Mouse (Mus musculus): Measurements from ENCODE around the gene Ppm1e. TPM values are rescaled to one million over a fixed set of nuclear protein-coding genes. Genes with fewer than 3 reads are reported as not detected.
"Not testable (repeated sequence)": the region's sequence is repeated elsewhere in the genome, so short reads cannot be mapped to it uniquely, and the experiment has no call there.

Gene Ppm1e
- total RNA-seq, 4 experiments from 2014 or later: 0.10 to 0.41 (median 0.31) TPM

DNA sequence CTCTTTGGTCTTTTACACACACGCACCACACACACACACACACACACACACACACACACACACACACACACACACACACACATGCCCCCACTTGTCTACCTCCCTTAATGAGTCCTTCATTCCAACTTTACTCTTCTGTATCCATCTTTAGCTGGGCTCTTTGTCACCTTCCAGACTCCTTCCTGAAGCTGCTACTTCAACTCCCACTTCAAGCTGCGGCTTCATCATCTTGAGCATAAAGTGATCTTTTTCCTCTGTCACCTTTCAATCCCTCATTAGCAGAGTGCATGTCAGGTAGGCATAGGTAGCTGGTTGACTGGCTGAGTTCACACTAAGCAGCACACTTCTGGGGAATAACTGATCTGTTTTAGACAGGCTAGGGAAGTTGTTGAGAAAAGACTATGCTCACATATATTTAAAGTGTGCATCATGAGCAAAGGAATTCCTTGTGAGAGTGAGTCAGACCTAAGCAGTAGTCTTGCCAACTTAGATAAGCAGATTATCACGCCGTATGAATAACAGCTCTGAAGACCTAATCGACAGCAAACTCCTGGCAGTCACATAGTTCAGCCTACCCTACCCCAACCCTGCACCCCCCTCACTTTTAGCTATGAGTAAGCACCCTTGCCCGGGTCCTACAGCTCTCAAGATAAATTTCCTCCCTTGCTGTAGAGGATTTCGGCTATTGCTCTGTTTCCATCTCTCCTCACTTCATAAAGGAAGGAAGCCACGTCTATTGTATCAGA, 49.3 kb downstream of the Ppm1e start:
- DNase-seq (ENCODE audit: low spot score in 2 of 2): no peak

DNA sequence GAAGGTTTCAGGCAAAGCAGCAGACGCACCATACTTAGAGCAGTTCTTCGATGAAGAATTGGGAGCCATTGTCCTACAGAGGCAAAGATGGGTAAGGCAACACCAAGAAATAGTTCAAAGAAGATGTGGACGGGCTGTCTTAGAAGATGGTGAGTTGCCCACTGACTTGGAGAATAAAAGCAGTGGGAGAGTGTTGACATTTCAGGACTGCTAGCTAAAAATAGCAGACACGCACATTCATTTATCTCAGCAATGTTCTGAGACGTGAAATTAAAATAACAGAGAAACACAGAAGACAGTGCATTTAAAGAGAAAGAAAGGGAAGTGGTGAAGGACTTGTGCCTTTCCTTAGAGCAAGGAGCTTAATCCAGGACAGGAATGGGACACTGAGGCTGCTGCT, 59.8 kb downstream of the Ppm1e start:
- DNase-seq (ENCODE audit: low spot score in 2 of 2): no peak

DNA sequence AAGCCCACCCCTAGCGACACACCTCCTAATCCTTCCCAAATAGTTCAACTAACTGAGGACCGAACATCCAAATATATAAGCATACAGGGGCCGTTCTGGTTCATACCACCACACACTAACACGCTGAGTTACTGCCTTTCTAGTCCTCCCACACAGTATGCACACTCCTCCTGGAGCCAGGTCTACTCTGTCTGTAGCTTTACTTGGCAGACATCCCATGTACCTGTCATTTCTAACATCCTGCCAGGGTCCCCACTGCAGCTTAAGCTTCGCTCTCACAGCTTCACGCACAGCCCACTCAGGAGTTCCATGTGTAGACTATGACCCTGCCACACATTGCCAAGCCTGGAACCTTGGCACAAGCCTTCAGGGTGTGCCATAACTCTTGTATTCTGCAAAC, 62.4 kb downstream of the Ppm1e start:
- no peak for DNase-seq (ENCODE audit: low spot score in 2 of 2)

DNA sequence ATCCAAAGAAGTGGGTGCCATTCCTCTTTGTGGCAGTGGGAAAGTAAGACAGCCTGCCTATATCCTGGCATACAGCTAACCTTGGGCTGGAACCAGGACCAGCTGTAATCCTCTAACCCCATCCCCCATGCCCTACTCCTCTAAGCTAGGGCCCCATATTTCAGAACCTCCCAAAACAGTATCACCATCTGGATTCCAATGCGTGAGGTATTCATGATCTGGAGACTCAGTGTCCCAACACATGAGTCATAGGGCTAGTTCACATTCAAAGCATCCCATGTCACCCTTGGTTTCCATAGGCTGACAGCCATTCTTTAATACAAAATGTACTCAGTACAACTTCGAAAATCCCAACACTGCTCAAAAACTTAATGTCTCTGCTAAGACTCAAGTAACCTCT, 63.2 kb downstream of the Ppm1e start:
- DNase-seq (ENCODE audit: low spot score in 2 of 2): no peak

DNA sequence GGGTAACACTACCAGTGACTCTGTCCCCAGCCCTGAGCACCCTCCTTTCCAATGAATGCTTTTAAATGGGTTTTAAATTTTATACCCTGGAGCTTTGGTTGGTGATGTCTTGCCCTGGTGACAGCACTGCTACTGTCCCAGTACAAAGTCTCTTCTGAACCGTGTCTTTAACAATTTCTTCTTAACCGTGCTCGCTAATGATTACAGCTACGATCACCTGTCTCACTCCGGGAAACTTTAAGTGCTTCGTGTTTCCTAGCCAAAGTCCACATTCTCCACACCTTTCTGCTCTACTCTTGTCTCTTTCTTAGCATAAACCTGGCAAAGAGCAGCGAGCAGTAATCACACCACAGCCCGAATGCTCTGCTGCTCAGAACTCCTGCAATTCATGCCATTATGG, 69.5 kb downstream of the Ppm1e start:
- DNase-seq (ENCODE audit: low spot score in 2 of 2): no peak

DNA sequence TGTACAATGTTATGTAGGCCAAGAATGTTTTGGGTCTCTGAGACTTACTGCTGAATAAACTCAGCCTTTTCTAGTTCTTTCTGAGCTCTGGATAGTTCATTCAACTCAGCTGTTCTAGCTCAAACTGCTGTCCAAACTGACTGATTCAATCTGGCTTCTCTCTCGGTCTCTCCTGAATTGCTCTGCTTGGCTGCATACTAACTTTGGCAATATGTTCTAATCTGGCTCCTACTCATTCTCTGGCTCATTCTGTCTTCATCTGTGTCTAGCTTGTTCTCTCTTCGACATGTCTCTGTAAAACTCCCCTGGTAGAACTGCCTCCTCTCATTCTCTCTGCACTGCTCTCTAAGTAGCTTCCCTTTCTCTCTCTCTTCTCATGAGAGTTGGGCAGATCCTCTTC, 72.6 kb downstream of the Ppm1e start:
- no peak for DNase-seq (ENCODE audit: low spot score in 2 of 2)

DNA sequence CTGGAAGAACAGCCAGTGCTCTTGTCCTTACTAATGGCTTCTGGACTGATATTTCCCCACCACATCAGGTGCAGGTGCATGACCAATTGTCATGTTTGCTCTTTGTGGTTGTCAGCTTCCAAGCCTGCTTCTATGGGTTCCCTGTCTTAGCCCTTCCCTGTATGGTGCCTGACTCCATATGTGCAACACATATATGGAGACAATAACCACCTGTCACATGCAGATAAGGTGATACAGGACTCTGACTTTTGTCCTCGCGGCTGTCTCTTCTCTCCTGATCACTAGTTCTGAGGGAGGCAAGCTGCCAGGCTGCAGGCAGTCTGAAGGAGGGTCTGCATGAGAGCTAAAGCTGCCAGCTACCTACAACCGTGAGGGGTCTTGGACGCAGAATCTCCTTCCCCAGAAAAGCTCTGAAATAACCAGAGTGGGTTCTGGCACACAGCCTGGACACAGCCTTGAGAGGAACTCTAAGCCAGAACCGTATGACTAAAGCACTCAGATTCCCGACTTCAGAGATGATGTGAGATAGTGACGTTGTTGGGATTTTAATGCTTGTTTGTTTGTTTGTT, 76.8 kb downstream of the Ppm1e start:
- no peak for DNase-seq (ENCODE audit: low spot score in 2 of 2)

DNA sequence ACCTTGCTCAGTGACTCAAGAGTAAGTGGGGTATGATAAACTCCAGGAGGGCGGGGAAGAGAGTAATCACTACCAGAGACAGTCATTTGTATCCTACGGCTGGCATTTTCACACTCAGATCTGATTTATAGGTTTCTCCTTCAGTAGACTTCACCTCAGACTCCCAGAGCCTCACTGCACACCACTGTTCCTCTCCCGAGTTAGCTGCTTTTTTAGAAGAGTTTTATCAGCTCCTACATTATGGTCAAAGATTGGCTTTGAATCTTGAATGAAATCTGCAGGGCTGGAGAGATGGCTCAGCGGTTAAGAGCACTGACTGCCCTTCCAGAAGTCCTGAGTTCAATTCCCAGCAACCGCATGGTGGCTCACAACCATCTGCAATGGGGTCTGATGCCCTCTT, 79.4 kb downstream of the Ppm1e start:
- DNase-seq (ENCODE audit: low spot score in 2 of 2): no peak

DNA sequence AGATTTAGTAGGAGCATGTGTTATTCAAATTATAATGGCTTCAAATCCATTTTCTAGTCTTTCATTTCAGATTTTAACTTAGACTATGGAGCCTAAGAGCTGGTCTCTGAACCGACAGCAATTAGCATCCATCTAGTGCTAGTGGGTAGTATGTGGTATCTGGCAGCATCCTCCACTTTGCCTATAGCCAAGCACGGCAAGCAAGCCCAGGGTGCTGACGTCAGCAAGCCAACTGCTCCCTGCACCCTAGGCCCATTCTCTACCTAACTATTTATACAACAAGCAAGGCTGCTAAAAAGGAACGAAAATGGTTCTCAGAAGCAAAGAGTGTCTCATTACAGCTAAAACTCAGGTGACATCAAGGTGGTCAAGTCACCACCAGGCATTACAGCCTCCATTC, 80.0 kb downstream of the Ppm1e start:
- no peak for DNase-seq (ENCODE audit: low spot score in 2 of 2)

DNA sequence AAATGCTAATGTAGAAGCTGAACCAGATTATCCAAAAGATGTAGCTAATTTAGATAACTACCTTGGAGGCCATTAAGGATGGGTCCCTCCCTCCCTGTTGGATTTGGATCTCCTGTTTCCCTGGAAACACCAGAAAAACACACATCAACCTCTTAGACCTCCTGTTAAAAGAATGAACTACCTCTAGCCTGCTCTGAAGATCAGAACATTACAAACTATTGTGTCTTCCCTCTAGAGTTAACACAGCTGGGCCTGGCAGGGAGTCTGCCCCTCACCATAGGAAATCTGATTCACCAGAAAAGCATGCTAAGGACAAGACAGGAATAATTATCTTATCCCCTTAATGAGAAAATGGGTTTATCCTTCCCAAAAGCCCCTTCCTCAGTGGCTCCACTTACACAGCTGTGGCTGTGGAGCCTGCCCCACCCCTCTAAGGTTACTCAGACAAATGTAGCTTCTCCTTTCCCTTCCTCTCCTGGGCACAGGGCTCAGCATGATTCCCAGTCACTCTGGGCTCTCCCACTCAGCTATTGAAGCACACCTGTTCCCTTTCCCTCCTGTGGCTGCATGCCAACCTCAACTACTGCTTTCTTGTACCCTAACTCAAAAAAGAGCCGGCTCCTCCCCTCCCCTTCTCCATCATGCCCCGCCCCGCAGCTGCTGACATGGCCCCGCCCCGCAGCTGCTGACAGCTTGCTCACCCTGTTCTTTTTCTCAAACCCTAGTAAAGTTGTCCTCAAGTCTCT, 82.4 kb downstream of the Ppm1e start:
- no peak for DNase-seq (ENCODE audit: low spot score in 2 of 2)

DNA sequence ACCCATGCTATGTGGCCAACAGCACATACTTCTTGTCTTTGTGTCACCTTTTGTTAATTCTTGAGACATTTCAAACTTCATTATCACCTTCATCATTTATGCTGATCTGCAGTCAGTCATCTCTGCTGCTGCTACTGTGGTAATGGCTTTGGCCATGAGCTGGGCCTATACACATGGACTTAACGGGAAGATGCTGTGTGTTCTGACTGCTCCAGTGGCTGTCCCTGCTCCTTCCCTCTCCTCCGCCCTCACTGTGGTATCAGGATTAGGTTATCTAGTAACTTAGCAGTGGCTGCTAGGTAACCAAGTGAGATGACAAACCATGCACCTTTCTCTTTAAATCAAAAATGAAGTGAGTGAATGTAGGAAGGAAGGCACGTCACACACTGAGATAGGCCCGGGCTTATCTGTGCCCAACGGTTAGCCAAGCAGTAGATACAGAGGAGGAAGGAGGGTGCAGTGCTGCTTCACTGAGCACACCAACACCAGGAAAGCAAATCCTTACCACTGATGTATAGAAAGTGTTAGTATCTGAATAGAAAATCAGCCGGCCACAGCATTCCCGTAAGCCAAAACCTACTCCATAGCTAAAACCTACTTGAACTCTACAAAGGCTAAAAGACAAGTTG, 83.3 kb downstream of the Ppm1e start:
- no peak for DNase-seq (ENCODE audit: low spot score in 2 of 2)

DNA sequence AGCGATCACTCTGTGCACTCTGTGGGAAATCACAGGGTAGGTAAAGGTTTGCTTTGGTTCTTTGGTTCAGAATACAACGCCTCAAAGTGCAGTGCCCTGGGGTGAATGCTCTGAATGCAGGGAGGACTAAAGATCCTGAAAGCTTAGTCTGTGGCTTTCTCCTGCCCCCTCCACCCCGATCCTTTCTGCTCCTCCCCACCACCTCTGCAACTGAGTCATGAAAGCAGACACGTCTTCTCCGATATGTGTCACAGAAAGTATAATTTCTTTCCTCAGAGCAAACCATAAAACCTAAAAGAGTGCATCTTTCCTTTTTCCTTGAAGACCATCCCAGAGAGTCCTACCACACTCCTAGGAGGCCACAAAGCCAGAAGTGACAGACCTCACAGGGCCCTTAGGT, 86.1 kb downstream of the Ppm1e start:
- no peak for DNase-seq (ENCODE audit: low spot score in 2 of 2)

DNA sequence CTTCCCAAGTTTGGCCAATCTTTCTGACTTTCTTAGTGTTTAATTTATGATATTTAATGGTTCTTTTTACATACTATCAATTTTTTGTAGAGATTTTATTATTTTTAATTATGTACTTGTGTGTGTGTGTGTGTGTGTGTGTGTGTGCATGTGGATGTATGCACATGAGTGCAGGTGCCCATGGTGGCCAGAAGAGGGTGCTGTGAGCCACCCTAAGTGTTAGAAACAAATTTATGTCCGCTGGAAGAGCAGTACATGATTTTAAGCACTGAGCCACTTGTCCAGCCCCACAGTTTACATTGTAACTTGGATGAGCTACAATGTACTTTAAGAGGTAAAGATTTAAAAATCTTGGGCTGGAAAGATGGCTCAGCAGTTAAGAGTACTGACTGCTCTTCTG, 87.3 kb downstream of the Ppm1e start:
- DNase-seq (ENCODE audit: low spot score in 2 of 2): no peak

DNA sequence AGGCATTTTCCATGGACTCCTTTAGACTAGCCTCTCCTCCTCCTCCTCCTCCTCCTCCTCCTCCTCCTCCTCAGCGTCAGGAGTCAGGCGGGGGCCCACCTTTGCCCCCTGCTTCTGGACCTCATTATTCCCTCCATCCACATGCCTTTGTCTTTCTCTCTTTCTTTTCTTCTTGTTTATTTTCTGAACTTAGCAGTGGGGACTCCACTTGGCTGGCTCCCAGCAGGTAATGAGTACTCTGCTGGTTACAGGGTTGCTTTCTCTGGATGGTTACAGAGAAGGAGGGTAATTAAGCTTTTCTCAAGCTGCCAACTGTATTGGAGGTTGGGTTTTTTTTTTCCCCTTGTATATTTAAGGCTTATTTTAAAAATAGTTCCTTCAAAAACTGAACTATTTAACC, 87.9 kb downstream of the Ppm1e start:
- no peak for DNase-seq (ENCODE audit: low spot score in 2 of 2)

DNA sequence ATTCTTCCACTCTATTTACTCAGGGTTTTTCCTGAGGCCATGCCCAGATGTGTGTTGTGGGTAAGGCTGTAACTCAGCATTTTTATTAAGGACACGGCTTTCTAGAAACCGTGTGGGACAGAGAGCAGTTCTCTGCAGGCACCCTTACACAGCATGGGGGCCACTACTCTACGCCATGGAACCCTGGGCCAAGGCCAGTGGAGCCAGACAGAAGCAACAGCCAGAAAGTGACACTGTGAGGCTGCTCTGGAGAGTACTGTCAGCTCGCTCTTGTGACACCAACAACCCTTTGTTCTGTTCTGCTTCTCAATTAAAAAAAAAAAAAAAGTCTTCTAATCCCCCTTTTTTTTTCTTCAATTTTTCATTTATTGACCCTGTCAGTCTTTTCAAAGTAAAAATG, 88.4 kb downstream of the Ppm1e start:
- no peak for DNase-seq (ENCODE audit: low spot score in 2 of 2)

DNA sequence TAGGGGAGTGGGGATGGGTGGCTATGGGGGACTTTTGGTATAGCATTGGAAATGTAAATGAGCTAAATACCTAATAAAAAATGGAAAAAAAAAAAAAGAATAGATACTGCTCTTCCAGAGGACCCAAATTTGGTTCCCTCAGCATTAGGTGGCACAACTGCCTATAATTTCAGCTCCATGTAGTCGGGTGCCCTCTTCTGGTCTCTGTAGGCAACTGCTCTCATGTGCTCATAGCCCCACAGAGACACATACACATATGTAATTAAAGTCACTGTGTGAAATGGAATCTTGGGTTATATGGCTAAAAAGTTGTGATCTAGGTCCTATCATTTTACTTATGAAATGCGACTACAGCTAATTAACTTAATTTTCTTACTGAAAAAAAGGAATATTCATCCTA, 90.0 kb downstream of the Ppm1e start:
- DNase-seq (ENCODE audit: low spot score in 2 of 2): no peak

DNA sequence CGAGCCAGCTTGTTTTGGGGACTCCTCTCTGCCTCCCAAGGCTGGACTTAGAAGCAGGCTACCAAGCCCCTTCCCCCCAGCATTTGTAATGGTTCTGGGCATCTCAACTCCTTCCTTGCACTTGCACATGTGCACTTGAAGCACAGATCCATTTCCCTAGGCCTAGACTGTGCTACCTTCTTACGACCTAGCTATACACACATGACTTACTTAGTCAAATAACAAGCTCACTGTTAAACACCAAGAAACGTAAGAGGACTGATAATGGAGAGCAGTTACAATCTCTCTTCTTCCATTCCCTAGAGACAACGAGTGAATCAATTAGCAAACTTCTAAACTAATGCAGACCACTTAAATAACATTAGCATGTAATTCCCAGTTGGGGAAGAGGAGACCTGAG, 92.6 kb downstream of the Ppm1e start:
- DNase-seq (ENCODE audit: low spot score in 2 of 2): no peak

DNA sequence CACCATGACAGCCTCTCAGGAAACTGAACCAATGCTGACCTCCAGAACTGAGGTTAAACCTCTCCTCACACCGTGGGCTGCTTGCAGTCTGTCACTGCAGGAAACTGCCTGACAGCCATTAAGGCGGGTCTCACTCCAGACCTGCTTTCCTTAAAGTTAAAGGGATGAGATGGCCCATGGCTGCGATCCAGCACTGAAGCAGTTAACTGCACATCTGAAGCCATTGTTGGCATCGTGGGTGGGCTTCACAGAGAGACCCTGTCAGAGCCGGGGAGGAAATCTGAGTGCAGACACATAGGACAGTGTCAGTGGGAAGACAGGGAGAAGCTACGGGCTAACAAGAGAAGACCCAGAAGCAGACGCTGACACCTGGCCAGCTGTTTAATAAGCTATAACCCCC, 94.9 kb downstream of the Ppm1e start:
- DNase-seq (ENCODE audit: low spot score in 2 of 2): no peak

DNA sequence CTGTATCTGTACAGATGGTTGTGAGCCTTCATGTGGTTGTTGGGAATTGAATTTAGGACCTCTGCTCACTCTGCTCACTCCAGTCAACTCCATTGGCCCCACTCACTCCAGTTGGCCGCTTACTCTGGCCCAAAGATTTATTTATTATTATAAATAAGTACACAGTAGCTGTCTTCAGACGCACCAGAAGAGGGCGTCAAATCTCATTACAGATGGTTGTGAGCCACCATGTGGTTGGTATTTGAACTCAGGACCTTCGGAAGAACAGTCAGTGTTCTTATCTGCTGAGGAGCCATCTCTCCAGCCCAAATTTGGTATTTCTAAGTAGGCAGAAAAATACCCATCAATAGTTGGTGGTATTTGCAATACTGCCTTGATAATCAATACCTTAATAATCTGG, 97.1 kb downstream of the Ppm1e start:
- DNase-seq (ENCODE audit: low spot score in 2 of 2): not testable (repeated sequence)

DNA sequence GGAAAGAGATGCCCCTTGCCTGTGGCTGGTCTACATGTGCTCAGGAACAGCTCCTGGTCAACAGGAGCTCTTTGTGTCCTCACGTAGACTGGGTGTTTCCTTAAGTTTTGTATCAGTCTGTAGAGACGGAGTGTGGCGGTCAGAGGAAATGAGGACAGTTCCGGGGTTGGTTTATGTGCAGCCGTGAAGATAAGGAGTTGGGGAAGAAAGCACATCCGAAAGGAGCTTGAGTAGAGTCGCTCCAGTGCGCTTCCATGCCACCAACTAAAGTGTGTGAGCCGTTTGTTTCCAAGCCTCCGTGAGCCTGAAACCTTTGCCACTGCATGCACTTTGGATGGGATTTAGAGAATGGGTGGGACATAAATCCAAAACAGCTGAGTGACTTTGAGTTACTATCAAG, 99.0 kb downstream of the Ppm1e start:
- DNase-seq (ENCODE audit: low spot score in 2 of 2): no peak

DNA sequence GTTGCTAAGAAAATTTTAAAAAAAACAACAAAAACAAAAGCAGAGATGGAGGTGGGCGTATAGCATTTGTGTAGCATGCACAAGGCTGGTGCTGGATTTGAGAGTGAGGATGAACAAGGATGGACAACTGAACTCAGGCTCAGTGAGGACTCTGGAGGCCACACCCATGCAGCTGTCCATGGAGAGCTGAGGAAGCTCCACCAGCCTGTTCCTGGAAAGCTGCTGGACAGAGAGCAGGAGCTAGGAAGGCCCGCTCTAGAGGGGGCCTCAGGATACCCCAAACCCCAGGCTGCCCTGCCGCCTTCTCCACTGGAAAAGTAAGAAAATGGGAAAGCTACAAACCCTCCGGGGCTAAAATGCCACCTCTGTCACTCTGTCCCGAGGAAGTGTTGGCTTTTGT, 101.5 kb downstream of the Ppm1e start:
- DNase-seq (ENCODE audit: low spot score in 2 of 2): no peak

DNA sequence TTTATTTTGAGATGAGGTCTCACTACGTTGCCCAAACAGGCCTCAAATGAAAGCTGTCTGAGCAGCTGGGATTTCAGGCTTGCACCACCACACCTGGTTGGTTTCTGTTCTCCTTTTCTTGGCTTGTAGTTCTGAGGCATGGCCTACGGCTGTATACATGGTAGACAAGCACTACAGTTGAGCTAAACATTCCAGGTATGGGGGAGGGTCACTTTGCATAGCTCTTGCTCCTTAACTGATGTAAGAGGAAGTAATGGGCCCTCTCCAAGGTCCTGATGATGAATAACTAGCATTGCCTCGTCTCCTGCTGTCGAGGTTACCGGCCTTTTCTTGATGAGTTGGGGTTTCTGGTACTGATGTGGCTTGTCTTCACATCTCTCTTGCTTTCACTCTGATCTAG, 104.7 kb downstream of the Ppm1e start:
- DNase-seq (ENCODE audit: low spot score in 2 of 2): no peak
